Mouse (Mus musculus) retina, postnatal 7 days (tissue): ENCODE results near the gene Rin3.
A peak's percentile ranks its signal among the peaks of the same experiment; 100 is the strongest.

Experiments used
- DNase-seq: peaks from one replicate; pipeline ENCODE4 v3.0.0-alpha.2; 2012; ENCODE audit warnings: low read depth, low spot score

The Rin3 gene

GRCm38 (mm10) chr12:102330188-102330587 lies 47.3 kb downstream of the Rin3 start:
- DNase-seq: no peak

GRCm38 (mm10) chr12:102330731-102331130 lies 47.9 kb downstream of the Rin3 start:
- no peak for DNase-seq

- no peak for DNase-seq
Observed at GRCm38 (mm10) chr12:102333101-102333500, 50.3 kb downstream of the Rin3 start.

GRCm38 (mm10) chr12:102339085-102339484 lies 56.2 kb downstream of the Rin3 start:
- DNase-seq: no peak

- no peak for DNase-seq
Observed at GRCm38 (mm10) chr12:102340471-102340870, 57.6 kb downstream of the Rin3 start.

- no peak for DNase-seq
Observed at GRCm38 (mm10) chr12:102342147-102342546, 59.3 kb downstream of the Rin3 start.

- no peak for DNase-seq
Observed at GRCm38 (mm10) chr12:102342602-102343001, 59.8 kb downstream of the Rin3 start.

GRCm38 (mm10) chr12:102345031-102345815 lies 62.4 kb downstream of the Rin3 start:
- DNase-seq: no peak

GRCm38 (mm10) chr12:102346507-102346906 lies 63.7 kb downstream of the Rin3 start:
- DNase-seq: peak; percentile 33

GRCm38 (mm10) chr12:102348447-102348846 lies 65.6 kb downstream of the Rin3 start:
- no peak for DNase-seq

- DNase-seq: no peak
Observed at GRCm38 (mm10) chr12:102350997-102351396, 68.1 kb downstream of the Rin3 start.

- DNase-seq: peak; percentile 13
Observed at GRCm38 (mm10) chr12:102354126-102354984, 71.5 kb downstream of the Rin3 start.

- no peak for DNase-seq
Observed at GRCm38 (mm10) chr12:102355784-102356183, 72.9 kb downstream of the Rin3 start.

GRCm38 (mm10) chr12:102356781-102357180 lies 73.9 kb downstream of the Rin3 start:
- DNase-seq: no peak

GRCm38 (mm10) chr12:102359390-102359789 lies 76.5 kb downstream of the Rin3 start:
- DNase-seq: no peak

- DNase-seq: no peak
Observed at GRCm38 (mm10) chr12:102361189-102362161, 78.6 kb downstream of the Rin3 start.

GRCm38 (mm10) chr12:102365016-102365415 lies 82.2 kb downstream of the Rin3 start:
- DNase-seq: no peak

GRCm38 (mm10) chr12:102366126-102366816 lies 83.4 kb downstream of the Rin3 start:
- DNase-seq: no peak

- DNase-seq: no peak
Observed at GRCm38 (mm10) chr12:102367075-102367474, 84.2 kb downstream of the Rin3 start.

- DNase-seq: no peak
Observed at GRCm38 (mm10) chr12:102368066-102368465, 85.2 kb downstream of the Rin3 start.

GRCm38 (mm10) chr12:102368556-102368955 lies 85.7 kb downstream of the Rin3 start:
- no peak for DNase-seq
